Mouse (Mus musculus) heart, adult 9 months (tissue): Measurements from ENCODE around the gene Gpr137.
A peak's percentile ranks its signal among the peaks of the same experiment; 100 is the strongest.

Source experiments
- DNase-seq, 2 experiments: peaks; one replicate each; pipeline ENCODE4 v3.0.0; 2022; ENCODE audit warnings: low spot score in 2 of 2

Gpr137 gene

GRCm38 (mm10) chr19:6941372-6942248 lies 670 bp downstream of the Gpr137 start, which contains the start of gene Bad:
Gene Bad, plus strand, starts transcription at chr19:6941861.
- peak; percentile 88 to 93 for DNase-seq

DNA sequence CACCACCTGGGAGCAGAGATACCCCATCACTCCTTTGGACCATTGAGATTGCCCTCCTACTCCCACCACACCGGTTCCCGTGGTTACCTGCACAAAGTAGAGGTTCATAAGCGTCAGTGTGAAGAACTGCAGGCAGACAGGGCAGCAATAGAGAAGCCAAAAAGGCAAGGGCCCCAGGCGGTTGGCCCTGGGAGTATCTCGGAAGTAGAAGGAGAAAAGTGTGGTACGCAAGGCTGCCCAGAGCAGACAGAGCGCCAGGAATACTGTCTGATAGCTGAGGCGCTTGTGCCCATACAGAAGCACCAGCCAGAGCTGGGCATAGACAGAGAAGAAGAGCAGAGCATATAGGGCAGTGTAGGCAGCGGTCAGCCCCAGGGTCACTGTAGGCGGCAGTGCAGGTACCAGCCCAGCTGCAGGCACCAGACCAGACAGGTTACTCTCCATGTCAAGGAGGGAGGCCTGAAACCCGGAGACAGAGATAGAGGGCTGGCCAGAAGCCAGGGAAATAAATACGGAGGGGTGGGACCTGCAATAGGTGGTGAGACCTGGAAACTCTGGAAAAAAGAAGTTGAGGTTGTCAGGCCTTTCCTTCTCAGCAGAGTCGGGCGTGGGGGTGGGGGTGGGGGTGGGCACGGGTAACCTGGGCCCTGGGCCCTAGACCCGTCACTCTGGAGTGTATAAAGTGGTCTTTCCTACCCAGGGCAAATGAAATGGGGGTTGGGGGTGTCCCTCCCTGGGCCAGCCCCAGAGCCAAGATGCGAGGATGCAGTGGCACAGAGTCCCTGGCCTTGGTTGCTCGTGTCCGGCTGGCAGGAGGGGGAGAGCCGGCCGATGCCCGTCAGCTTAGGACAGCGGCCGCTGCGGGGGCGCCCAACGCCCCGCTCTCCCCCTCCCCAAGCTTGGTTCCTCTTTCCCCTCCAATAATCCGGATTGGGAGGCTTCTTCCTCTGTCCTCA lies 1.6 kb downstream of the Gpr137 start:
- DNase-seq, result no peak

GRCm38 (mm10) chr19:6939106-6940002 lies 2.9 kb downstream of the Gpr137 start:
- DNase-seq, result no peak

GRCm38 (mm10) chr19:6937541-6938465 lies 4.5 kb downstream of the Gpr137 start:
- DNase-seq, result peak; percentile 65 to 76

- no peak for DNase-seq
These were observed 6.0 kb downstream of the Gpr137 start for GRCm38 (mm10) chr19:6936299-6936698.

GRCm38 (mm10) chr19:6934195-6934977 lies 7.9 kb downstream of the Gpr137 start, which contains the start of gene Kcnk4:
Gene Kcnk4, minus strand, starts transcription at chr19:6934515.
- no peak for DNase-seq

- no peak for DNase-seq
These were observed 8.7 kb downstream of the Gpr137 start for GRCm38 (mm10) chr19:6933436-6934194.

- DNase-seq, result no peak
These were observed 9.2 kb downstream of the Gpr137 start for GRCm38 (mm10) chr19:6933102-6933435.

GRCm38 (mm10) chr19:6932018-6932417 lies 10.3 kb downstream of the Gpr137 start:
- no peak for DNase-seq

- DNase-seq, result no peak
These were observed 11.3 kb downstream of the Gpr137 start for GRCm38 (mm10) chr19:6931002-6931401.

DNA sequence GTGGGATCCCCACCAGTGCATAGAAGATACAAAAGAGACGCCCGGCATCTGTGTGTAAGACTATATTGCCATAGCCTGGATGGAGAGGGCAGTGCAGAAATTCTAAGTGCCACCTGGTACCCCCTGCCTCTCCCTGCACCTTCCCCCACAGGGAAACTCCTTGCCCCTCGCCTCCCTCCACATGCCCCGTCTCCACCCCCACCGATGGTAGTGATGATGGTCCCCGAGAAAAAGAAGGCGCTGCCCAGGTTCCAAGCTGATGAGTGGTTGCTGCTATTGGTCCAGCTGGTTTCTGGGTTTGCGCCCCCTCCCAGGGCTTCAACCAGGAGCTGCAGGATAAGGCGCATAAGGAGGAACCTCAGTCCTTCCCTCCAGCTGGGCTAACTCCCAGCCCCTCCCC lies 14.2 kb downstream of the Gpr137 start:
- DNase-seq, result no peak

- no peak for DNase-seq
These were observed 15.6 kb downstream of the Gpr137 start for GRCm38 (mm10) chr19:6926559-6927255.

DNA sequence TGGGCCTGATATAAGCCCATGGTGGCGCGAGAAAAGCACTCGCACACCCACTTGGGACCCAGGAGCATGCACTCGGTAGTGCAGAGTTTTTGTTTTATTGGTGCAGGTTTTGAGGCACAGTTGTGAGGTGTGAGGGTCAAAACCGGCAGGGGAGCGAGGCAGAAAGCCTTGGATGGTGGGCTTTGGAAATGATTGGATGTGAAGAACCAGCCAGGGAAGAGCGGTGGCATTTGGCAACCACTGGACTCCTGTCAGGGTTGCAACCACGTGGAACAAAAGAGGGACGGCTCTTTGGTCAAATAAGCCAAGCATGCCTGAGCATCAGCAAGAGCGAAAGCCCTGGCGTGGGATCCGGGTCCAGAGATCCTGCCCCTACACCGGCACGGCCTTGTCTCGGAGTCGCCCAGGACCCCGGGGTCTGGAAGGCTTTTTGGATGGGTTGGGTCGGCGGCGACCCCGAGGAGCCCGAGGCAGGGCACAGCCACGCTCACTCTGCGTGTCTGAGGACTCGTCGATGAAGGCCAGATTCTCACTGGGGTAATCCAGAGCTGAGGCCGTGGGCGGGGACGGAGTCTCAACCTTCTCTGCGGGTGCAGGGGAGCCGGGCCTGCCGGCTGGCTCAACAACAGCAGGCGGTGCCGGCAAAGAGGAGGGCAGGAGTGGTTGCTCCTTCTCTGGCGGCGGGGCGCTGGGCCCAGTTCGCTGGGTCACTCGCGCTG lies 16.5 kb downstream of the Gpr137 start:
- DNase-seq, result no peak

GRCm38 (mm10) chr19:6925307-6925573 lies 17.0 kb downstream of the Gpr137 start, which contains the start of gene Catsperz:
Gene Catsperz, minus strand, starts transcription at chr19:6925380.
- no peak for DNase-seq

DNA sequence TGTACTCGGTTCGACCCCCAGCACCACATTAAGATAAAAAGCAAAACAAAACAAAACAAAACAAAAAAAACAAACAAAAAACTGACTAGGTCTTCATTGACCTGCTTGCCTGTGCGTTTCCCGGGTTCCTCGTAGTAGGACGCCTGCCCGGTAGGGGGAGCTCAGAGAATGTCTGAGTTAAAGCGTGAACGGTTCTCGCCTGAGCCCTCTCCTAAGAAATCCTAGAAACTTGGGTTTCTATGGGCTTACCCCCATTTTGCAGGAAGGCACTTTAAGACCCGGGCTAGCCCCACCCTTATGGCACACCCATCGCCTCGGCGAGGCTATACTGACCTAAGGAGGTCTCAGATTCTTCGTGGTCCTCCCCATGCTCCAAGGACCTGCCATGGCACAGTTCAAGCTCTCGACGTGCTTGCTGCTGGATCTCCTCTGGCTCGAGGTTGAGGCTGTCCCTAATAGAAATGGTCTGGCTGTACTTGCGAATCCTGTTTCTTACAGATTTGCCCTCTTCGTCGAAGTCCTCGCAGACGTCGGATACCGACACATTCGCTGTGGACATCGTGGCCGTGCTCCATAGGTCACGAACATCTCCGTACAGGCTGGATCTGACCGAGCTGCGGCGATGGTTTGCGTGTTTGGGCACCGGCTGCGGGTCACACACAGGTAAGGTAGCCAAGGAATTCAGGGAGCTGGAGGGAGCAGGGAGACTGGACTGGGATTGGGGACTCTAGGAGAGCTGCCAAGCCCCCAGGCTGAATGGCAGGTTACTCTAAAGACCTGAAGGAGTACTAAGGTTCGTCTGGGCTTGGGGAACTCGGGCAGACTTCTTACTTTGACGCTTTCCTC lies 17.6 kb downstream of the Gpr137 start:
- DNase-seq, result peak; percentile 64 to 84

GRCm38 (mm10) chr19:6922901-6923735 lies 19.2 kb downstream of the Gpr137 start:
- DNase-seq, result no peak
